Mouse (Mus musculus) neutrophil, adult 59 days (primary cell): ENCODE measurements around the gene Copg1. TPM values are rescaled to one million over a fixed set of nuclear protein-coding genes. Genes with fewer than 3 reads are reported as not detected.

Experiments used
- total RNA-seq, 2 experiments: library from RNA; stranded (reverse); gene quantifications; 1 replicate in 1 of 2; 2 replicates in 1 of 2; pipeline ENCODE4 v1.2.4; 2023

The Copg1 gene
- total RNA-seq, result 10 to 100 TPM; 57.9 to 58.7 TPM

DNA sequence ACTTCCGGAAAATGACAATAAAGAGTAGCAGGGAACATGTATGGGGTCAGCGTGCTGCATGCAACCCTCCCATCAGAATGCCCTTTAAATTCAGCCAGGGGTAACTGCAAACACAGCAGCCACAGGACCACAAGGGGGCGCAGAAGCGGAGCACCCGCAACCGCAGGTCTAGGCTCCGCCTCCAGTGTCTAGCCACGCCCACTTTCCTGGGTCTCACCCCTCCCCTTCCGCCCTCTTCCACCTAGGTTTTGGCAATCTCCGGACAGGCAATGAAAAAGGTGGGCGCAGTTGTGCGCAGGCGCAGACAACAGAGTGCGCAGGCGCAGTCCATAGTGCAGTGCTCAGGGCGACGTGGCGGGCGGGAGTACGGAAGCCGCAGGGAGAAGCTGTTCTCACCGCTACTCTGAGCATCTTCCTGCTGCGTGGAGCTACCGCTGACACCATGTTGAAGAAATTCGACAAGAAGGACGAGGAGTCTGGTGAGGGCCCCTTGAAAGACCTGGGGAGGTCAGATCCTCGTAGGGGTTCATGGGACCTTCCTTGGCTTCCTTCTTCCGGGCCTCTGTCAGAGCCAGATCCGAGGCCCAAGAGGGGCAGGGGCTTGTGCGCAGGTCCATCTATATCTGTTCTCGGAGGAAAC, at the start of gene Copg1:
Copg1 (plus strand) TSS at position 221 of the 640 bp plus-strand sequence.

DNA sequence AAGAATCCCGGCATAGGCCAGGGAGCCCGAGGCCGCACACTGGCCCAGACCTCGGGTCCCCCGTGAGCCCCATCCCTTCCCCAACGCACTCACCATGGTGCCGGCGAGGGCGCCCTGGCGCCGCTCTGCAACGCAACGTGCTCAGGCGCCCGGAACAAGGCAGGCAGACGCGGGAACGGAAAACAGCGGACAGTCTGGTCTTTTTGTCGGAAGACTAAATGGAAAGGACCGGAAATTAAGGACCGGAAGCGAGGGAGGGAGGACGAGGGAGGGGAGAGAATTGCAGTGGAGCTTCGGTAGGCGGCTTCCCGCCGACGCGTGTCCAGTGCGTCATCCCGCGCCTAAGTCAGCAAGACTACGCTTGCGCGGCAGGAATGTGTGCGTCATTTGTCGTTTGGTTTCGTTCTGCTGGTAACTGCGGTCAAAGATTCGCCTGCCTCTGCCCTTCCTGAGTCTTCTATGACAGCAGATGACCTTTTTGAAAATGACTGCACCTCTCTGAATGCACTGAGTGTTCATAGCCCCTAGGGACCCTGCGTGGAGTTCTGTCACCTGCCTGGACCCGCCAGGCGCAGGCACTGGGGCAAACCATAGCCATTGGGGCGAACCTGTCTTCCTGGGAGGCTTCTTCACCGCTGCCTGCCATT, 48.9 kb upstream of the Copg1 start, which contains the start of gene Isy1:
Isy1 (minus strand) TSS at position 248 of the 647 bp plus-strand sequence.

DNA sequence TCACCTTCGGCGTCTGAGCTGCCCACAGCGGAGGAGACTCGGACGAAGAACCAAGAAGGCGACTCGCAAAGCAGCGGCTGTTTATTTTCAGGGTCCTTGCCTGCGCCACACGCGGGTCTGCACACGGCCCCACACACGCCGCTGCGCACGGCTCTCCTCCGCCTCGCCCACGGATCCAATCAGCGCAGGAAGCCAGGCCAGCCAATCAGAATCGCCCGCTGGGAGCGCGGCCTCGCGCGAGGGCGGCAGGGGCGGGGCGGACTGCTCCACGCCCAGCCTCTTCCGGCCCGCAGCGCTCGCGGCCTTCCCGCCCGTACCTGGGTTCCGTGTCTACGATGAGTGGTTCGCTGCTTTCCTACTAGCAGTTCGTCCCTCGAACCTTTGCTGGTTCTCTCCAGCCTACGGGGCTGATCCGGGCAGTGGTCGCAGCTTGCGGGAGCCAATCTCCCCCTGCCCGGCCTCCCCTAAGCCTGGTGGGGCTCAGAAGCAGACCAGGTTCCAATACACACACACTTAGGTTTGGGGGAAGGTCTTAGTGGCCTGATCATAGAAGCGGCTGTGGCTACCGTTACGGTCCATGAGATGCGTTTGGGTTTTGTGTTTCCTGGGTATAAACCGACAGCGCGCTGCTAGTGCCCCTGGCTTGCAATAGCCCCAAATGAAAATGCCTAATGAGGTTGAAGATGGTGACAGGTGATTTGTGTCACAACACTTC, 36.6 kb upstream of the Copg1 start, which contains the start of gene Cnbp:
Cnbp (minus strand) TSS at position 207 of the 715 bp plus-strand sequence.

GRCm38 (mm10) chr6:87913661-87914325, 26.2 kb downstream of the Copg1 start, which contains the start of gene Hmces:
TSS of gene Hmces (plus strand) at chr6:87913935.

Other genes starting within 250 kb of the Copg1 start
- 1 to 10 TPM; 4.2 to 4.6 TPM for gene Aplf, start 215.6 kb upstream of the Copg1 start, total RNA-seq
- not detected for gene Efcc1, start 156.9 kb upstream of the Copg1 start, total RNA-seq
- 1 to 10 TPM; 2.7 to 4.9 TPM for gene Gp9, start 109.7 kb upstream of the Copg1 start, total RNA-seq
- gene Rab43, start 75.7 kb upstream of the Copg1 start, total RNA-seq, result 10 to 100 TPM; 63.6 to 67.9 TPM
- gene Gm45140, start 52.0 kb upstream of the Copg1 start, total RNA-seq, result 1 to 10 TPM; 5.4 to 6.4 TPM
- gene Isy1, start 49.0 kb upstream of the Copg1 start, total RNA-seq, result 10 to 100 TPM; 18.7 to 31.5 TPM
- 100 to 1,000 TPM; 124 to 144 TPM for gene Cnbp, start 36.7 kb upstream of the Copg1 start, total RNA-seq
- gene Hmces, start 26.1 kb downstream of the Copg1 start, total RNA-seq, result 10 to 100 TPM; 12.6 to 13.9 TPM
- gene H1fx, start 93.8 kb downstream of the Copg1 start, total RNA-seq, result 1 to 10 TPM; 2.2 to 2.3 TPM
- 100 to 1,000 TPM; 322 to 363 TPM for gene Rab7, start 157.5 kb downstream of the Copg1 start, total RNA-seq
- gene Rpn1, start 196.7 kb downstream of the Copg1 start, total RNA-seq, result 100 to 1,000 TPM; 122 to 131 TPM